ENCODE assay signal across 9 mouse cellular contexts in genomic region chr11:32605131-32605860, GRCm38 (mm10). TPM values are rescaled to one million over a fixed set of nuclear protein-coding genes. Genes with fewer than 3 reads are reported as not detected.
DNase-seq lines count a peak whose midpoint lies in the region; ATAC-seq lines count a peak whose summit lies in the region.
"Had no signal": no experiment of that assay in that cellular context is flagged by ENCODE, and none has a peak within 500 bp of the region (broad histone marks: within the 10 kb centered on the region; RNA-seq: fewer than 3 reads in every experiment).

No protein-coding gene starts in this region.

- H3K4me1 ChIP-seq in midbrain, embryonic 11.5 days (ENCODE audit: control insufficient read depth, insufficient read depth, low read length), result no peaks in the 10 kb centered on the region
- no peaks in the 10 kb centered on the region for H3K4me1 ChIP-seq in midbrain, embryonic 15.5 days
- peaks cover 20% of the 10 kb centered on the region; the same call in 1 of the 2 replicates for H3K4me1 ChIP-seq in forebrain, embryonic 12.5 days
- H3K4me1 ChIP-seq in limb, embryonic 15.5 days, result peaks cover 26% of the 10 kb centered on the region

- H3K4me2 ChIP-seq in midbrain, embryonic 11.5 days, result no peak overlapping the region
- H3K4me2 ChIP-seq in midbrain, embryonic 15.5 days, result no peak overlapping the region
- H3K4me2 ChIP-seq in forebrain, embryonic 12.5 days, result no peak overlapping the region
- peak overlapping the region; percentile 17; the same call in 1 of the 2 replicates for H3K4me2 ChIP-seq in limb, embryonic 15.5 days

- DNase-seq in midbrain, embryonic 11.5 days (ENCODE audit: low spot score, missing footprints), result peak; percentile 69
- DNase-seq in heart, postnatal 25 days (ENCODE audit: low spot score), result peak; percentile 60
- DNase-seq in right cerebral cortex, postnatal 14 days, result no peak
- no peak for DNase-seq in spleen, postnatal 4 days (ENCODE audit: low spot score in 2 of 2)
- no peak for DNase-seq in frontal cortex, postnatal 14 days (ENCODE audit: low spot score in 2 of 2)

- no peaks in the 10 kb centered on the region for H3K27me3 ChIP-seq in midbrain, embryonic 11.5 days (ENCODE audit: control insufficient read depth, insufficient read depth, low read length)
- H3K27me3 ChIP-seq in midbrain, embryonic 15.5 days (replicated peaks), result no peaks in the 10 kb centered on the region
- H3K27me3 ChIP-seq in forebrain, embryonic 12.5 days, result no peaks in the 10 kb centered on the region
- H3K27me3 ChIP-seq in limb, embryonic 15.5 days, result no peaks in the 10 kb centered on the region

- no peak overlapping the region for H3K4me3 ChIP-seq in midbrain, embryonic 11.5 days (ENCODE audit: low read depth, low read length)
- H3K4me3 ChIP-seq in midbrain, embryonic 15.5 days, result no peak overlapping the region
- no peak overlapping the region for H3K4me3 ChIP-seq in forebrain, embryonic 12.5 days (replicated peaks)
- H3K4me3 ChIP-seq in limb, embryonic 15.5 days, result no peak overlapping the region

- intact Hi-C loops in heart, postnatal 25 days (cut with DNase I), result no loop called here

- H3K27ac ChIP-seq in midbrain, embryonic 11.5 days (ENCODE audit: low read depth, low read length), result no peak overlapping the region
- H3K27ac ChIP-seq in midbrain, embryonic 15.5 days, result no peak overlapping the region
- H3K27ac ChIP-seq in forebrain, embryonic 12.5 days, result peak overlapping the region; percentile 61; the same call in 1 of the 2 replicates
- peak overlapping the region; percentile 83 for H3K27ac ChIP-seq in limb, embryonic 15.5 days
- H3K27ac ChIP-seq: liver, embryonic 14.5 days had no signal

- WGBS in midbrain, embryonic 11.5 days, result 73% methylated on average over 7 of the region's 7 CpGs
- 71% methylated on average over 7 of the region's 7 CpGs for WGBS in midbrain, embryonic 15.5 days
- 64% methylated on average over 7 of the region's 7 CpGs for WGBS in forebrain, embryonic 12.5 days
- WGBS in limb, embryonic 15.5 days, result 28% methylated on average over 7 of the region's 7 CpGs

- H3K9ac ChIP-seq in midbrain, embryonic 11.5 days (ENCODE audit: low read length), result no peak overlapping the region
- H3K9ac ChIP-seq in midbrain, embryonic 15.5 days, result no peak overlapping the region
- no peak overlapping the region for H3K9ac ChIP-seq in forebrain, embryonic 12.5 days
- no peak overlapping the region for H3K9ac ChIP-seq in limb, embryonic 15.5 days
- H3K9ac ChIP-seq: liver, embryonic 14.5 days had no signal

- no peaks in the 10 kb centered on the region for H3K9me3 ChIP-seq in midbrain, embryonic 11.5 days (ENCODE audit: control insufficient read depth, low read length)
- H3K9me3 ChIP-seq in midbrain, embryonic 15.5 days, result no peaks in the 10 kb centered on the region
- no peaks in the 10 kb centered on the region for H3K9me3 ChIP-seq in forebrain, embryonic 12.5 days
- H3K9me3 ChIP-seq in limb, embryonic 15.5 days, result no peaks in the 10 kb centered on the region

- no peaks in the 10 kb centered on the region; the same call in 1 of the 2 replicates for H3K36me3 ChIP-seq in midbrain, embryonic 11.5 days (ENCODE audit: control insufficient read depth, insufficient read depth, low read length)
- H3K36me3 ChIP-seq in midbrain, embryonic 15.5 days (replicated peaks), result no peaks in the 10 kb centered on the region
- 0 out of 2 replicates have a peak, but pooled peaks cover 3% of the 10 kb centered on the region for H3K36me3 ChIP-seq in forebrain, embryonic 12.5 days (replicated peaks)
- H3K36me3 ChIP-seq in limb, embryonic 15.5 days, result no peaks in the 10 kb centered on the region

- ATAC-seq in midbrain, embryonic 11.5 days (ENCODE audit: low FRiP score), result no peak
- no peak for ATAC-seq in midbrain, embryonic 15.5 days (replicated peaks)
- ATAC-seq in forebrain, embryonic 12.5 days (ENCODE audit: low FRiP score), result no peak
- peak; percentile 47; the same call in 1 of the 2 replicates for ATAC-seq in limb, embryonic 15.5 days (ENCODE audit: insufficient number of reproducible peaks, low FRiP score, low TSS enrichment, low read depth)

RNA-seq across cellular contexts. Expression of gene Fbxw11, which starts 37.2 kb away (rescaled TPM):
- 104 TPM in 2 replicates for polyA plus RNA-seq in midbrain, embryonic 11.5 days (2014; fragmentation: Nextera tagmentation; extraction: Ambion mirVana)
- polyA plus RNA-seq in midbrain, embryonic 15.5 days (2015; fragmentation: Nextera tagmentation; extraction: Ambion mirVana), result 120 and 126 TPM in 2 replicates
- 111 and 114 TPM in 2 replicates for polyA plus RNA-seq in forebrain, embryonic 12.5 days (2016; fragmentation: Nextera tagmentation; extraction: Ambion mirVana)
- 10 to 100 TPM; 50.1 to 51.0 TPM for total RNA-seq in heart, postnatal 25 days (2021)
- 65.6 and 76.9 TPM in 2 replicates for polyA plus RNA-seq in limb, embryonic 15.5 days (2015; fragmentation: Nextera tagmentation; extraction: Ambion mirVana)

Comparison
In these comparisons a context has a peak if more than half of its experiments do, and no peak if none do; other contexts are left out.
1. DNase-seq: peak in midbrain, embryonic 11.5 days (single experiment) and heart, postnatal 25 days (single experiment); none in right cerebral cortex, postnatal 14 days (single experiment), spleen, postnatal 4 days (0 of 2) and frontal cortex, postnatal 14 days (0 of 2).
2. H3K27ac ChIP-seq: peak in forebrain, embryonic 12.5 days (single experiment) and limb, embryonic 15.5 days (single experiment); none in midbrain, embryonic 11.5 days (single experiment) and midbrain, embryonic 15.5 days (single experiment).